Mouse (Mus musculus) liver, postnatal 0 days (tissue): Measurements from ENCODE around the gene Dynlt1b.
"Not testable (repeated sequence)": the region's sequence is repeated elsewhere in the genome, so short reads cannot be mapped to it uniquely, and the experiment has no call there.

Source experiments
- CTCF ChIP-seq: sonication (generic); IDR thresholded peaks from 2 replicates; pipeline ENCODE4 v1.5.1; 2016; ENCODE audit warnings: antibody characterized with exemption, low read depth
- EP300 ChIP-seq: IDR thresholded peaks from 2 replicates; pipeline ENCODE4 v1.6.1; 2016; ENCODE audit warnings: antibody characterized with exemption, low read depth, mild to moderate bottlenecking

DNA sequence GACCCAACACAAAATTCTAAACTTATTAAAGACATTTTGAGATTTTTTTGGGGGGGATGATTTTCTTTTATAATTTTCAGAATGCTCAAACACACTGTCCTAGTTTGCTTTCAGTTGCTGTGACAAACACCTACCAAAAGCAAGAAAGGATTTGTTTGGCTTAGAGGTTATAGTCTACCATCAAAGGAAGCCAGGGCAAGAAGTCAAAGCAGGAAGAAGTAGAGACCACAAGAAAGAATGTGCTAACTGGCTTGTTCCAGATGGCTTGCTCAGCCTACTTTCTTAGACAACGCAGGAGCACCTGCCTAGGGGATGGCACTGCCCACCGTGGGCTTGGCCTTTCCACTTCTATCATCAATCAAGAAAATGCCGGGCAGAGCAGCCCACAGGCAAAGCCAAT lies 31.8 kb upstream of the Dynlt1b start:
- TF ChIP-seq CTCF, EP300: not testable (repeated sequence)
